Mouse (Mus musculus) right cerebral cortex, postnatal 4 days (tissue): ENCODE measurements around the gene Pgm5.

Experiments used
- DNase-seq: peaks from one replicate; pipeline ENCODE4 v3.0.0-alpha.2; 2022

Gene Pgm5

GRCm38 (mm10) chr19:24762473-24763149 lies 99.0 kb downstream of the Pgm5 start:
- no peak for DNase-seq

GRCm38 (mm10) chr19:24756627-24757026 lies 105.0 kb downstream of the Pgm5 start:
- no peak for DNase-seq

GRCm38 (mm10) chr19:24754440-24754785 lies 107.2 kb downstream of the Pgm5 start:
- no peak for DNase-seq

DNA sequence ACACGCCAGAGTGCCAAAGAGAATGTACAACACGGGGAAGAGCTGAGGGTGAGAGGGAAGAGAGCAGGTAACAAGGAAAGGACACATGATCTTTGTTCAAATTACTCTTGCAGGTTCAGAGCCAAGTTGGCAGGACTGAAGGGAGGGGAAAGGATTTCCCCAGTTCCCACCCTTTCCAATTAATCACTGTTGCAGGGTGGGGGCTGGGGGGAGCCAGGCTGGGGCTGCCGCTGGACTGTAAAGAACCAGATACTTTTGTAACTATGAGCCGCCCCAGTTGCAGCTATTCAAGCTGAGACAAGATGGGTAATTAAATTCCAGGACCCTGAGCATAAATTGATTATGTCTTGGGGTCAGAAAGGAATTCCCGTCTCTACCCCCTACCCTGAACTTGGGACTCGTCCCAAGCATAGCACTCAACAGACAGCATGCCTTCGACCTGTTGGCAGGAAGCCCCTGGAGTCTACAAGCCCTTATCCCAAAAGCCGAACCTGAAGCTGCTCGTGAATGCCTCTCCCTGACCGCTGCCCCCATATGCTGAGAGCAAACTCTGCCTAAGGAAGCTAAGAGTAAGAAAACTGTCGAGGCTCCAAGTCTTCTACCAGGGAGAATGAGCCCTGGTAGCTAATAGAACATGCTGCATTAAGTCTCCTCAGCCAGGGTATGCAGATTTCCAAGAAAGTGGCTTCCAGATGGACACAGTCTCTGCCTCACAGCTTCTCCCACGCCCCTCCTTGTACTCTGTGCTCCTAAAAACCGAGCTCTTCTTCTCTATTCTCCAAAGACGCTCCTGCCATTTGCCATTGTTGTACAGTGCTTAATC lies 107.8 kb downstream of the Pgm5 start:
- no peak for DNase-seq

- DNase-seq, result no peak
Observed at GRCm38 (mm10) chr19:24752873-24753538, 108.6 kb downstream of the Pgm5 start.

DNA sequence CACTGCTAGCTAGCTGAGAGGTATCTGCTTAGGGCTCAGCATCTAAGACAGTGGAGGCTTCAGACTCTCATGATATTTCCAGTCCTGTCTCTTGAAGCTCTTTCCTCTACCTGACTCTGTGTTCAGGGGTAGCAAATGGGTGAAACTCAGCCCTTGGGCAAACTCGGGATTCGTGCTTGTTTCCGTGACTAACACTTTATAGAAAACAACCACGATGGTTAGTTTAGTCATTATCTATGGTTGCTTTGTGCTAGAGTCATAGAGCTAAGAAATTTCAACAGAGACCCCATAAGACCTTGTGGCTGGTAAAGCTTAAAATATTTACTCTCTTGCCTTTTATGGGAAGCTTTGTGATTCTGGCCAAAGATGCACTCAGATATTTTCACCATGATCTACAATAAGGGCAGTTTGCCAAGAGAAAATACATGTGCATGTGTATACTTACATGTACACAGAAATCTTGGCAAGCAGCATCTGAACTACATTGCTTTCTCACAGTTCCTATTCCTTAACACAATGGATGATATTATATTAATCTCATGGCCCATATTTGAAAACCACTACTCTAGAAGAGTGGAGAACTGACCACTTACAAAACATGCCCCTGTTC lies 115.3 kb downstream of the Pgm5 start:
- DNase-seq, result no peak

GRCm38 (mm10) chr19:24742606-24743005 lies 119.0 kb downstream of the Pgm5 start:
- DNase-seq, result no peak

DNA sequence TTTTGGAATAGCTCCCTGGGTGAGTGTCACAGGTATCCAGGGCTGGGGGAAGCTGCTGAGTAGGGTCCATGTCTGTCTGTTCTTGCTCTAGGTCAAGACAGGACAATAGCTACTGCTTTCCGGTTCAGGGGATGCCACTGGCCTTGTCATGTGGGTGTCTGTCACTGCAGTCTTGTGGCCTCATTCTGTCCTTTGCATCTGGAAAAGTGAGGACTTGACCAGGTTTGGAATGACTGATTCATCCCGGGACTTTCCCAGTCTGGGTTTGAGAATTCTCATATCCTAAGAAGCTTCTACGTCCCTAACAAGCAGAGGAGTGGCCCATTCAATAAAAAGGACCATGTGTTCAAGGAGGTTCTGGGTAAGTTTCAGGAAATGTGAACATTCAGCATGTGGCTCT lies 122.9 kb downstream of the Pgm5 start:
- DNase-seq, result no peak

GRCm38 (mm10) chr19:24738026-24738425 lies 123.6 kb downstream of the Pgm5 start:
- DNase-seq, result no peak

DNA sequence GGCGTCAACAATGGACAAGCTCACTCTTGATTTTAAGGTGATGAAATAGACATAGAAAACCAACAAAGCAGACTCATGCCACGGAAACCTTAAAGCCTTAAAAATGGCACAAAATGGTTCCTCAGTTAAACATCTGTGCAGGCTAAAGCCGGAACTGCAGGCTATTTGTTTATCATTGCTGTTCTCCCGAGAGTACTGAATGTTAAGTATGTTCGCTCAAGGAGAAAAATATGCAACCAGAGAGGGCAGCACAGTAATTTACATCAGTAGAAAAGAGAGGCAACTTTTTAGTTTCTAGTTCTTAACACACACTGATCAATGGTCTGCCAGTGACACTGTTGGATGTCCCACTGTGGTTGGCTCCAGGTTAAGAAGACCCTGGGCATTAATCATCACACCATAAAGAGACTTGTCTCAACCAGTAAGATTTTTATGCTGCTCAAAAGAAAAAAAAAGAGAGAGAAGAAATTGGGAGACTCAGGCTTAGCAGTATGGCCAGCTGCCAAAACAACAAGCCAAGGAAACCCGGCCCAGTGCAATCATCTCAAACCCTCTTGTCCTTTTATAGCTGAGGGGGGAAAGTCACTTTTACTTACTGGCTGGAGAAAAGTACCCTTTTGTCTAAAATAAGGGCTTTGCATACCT lies 126.0 kb downstream of the Pgm5 start:
- DNase-seq, result no peak

DNA sequence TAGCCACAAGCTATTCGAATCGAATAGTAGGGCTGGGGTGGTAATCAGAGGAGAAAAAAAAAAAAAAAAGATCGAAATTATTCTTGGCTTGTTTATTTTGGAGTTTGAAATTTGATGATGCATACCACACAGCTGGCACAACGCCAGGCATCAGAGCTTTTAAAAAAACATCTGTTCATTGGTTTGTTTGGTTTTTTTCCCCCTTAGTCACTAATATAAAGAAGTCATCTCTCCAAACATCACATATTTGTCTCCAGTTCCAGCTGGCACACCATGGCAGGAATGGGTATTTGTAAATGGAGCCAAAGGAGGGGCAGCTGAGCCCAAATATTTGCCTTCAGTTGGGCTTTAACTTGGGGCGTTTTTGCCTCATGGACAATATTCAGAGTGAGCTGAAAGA lies 131.0 kb downstream of the Pgm5 start:
- DNase-seq, result peak; percentile 41

DNA sequence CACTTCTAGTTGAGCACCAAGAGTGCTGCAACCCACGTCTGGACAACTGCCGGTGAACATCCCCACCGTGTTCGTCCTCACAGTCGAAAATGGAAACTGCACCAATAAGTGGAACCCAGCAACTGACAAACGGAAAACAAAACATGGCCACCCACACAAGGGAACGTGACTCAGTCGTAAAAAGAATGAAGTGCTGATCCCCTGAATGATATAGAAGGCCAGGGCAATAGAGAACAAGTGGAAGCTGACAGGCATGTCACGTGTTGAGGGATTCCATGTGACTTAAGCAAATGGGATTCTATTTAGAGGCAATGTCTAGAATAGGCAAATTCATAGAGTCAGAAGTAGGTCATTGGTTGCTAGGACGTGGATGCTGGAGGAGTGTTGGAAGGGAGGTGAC lies 137.3 kb downstream of the Pgm5 start:
- no peak for DNase-seq

DNA sequence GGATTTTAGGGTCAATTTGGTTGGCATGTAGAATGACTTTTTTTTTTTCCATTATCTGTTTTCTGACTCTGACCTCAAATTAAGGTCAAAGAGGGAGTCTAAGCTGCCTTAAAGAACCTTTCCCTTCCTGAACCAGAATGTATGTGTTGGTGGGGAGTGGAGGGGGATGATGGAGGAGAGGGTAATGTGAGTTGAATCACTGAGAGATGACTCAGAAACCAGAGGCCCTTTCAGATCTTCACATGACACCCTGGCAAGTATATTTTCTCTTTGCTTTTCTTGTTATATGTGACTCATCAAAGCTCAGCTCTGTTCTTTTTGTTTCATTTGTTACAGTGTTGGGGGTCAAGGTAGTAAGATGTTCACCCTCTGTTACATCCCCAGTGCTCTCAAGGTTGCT lies 141.2 kb downstream of the Pgm5 start:
- no peak for DNase-seq

- no peak for DNase-seq
Observed at GRCm38 (mm10) chr19:24719504-24719903, 142.2 kb downstream of the Pgm5 start.

- DNase-seq, result no peak
Observed at GRCm38 (mm10) chr19:24718021-24718420, 143.6 kb downstream of the Pgm5 start.

- peak; percentile 9 for DNase-seq
Observed at GRCm38 (mm10) chr19:24716303-24717097, 145.2 kb downstream of the Pgm5 start.

DNA sequence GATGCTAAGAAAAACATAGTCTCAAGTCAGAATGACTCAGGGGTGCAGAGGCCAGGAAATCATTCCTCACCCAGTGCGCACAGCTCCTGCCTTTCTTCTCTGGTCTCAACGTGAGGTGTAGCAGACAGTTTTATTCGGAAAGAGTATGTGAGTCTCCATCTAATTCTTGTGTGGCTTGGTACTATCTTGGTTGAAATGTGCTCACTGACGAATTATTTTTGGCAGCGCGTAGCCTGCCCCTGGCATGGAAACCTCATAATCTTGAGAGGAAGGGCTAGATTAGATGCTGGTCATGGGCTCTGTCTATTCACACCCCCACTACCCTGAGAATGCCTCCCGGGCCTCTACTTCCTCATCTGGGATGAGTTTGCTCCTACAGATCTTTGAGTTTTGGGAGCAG lies 153.6 kb downstream of the Pgm5 start:
- no peak for DNase-seq

GRCm38 (mm10) chr19:24707071-24707906 lies 154.4 kb downstream of the Pgm5 start:
- no peak for DNase-seq

- DNase-seq, result peak; percentile 30
Observed at GRCm38 (mm10) chr19:24705395-24705794, 156.3 kb downstream of the Pgm5 start.

DNA sequence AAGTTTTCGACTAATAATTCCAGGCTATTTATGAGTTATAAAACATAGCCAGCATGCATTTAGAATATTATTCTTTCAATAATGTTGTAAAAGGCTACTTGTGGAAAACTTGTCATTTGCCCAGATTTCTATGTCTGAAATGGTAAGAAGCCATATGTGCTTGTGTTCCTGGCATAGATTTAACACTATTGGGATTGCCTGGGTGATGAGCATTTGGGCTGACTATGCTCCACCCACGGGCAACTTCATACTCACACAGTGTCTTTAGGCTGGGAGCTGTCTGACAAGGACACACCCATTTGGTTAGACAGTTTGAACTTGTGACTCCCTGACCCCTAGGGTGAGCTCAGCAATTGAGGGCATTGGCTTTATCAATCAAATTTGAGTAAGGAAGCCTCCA lies 157.3 kb downstream of the Pgm5 start:
- no peak for DNase-seq

- no peak for DNase-seq
Observed at GRCm38 (mm10) chr19:24703680-24704079, 158.0 kb downstream of the Pgm5 start.
